34 mouse cellular contexts compared by ENCODE assay signal in genomic region chr3:89175544-89175943, GRCm38 (mm10). TPM values are rescaled to one million over a fixed set of nuclear protein-coding genes. Genes with fewer than 3 reads are reported as not detected.
"Had no signal": no experiment of that assay in that cellular context is flagged by ENCODE, and none has a peak within 500 bp of the region (broad histone marks: within the 10 kb centered on the region; RNA-seq: fewer than 3 reads in every experiment).

No protein-coding gene starts in this region.

- H3K27me3 ChIP-seq: limb, embryonic 12.5 days; limb, embryonic 13.5 days; limb, embryonic 15.5 days; liver, embryonic 12.5 days; liver, embryonic 13.5 days; liver, embryonic 15.5 days; lung, embryonic 15.5 days; megakaryocyte, embryonic 14.5 days; midbrain, embryonic 12.5 days; midbrain, embryonic 13.5 days; midbrain, embryonic 15.5 days; neural tube, embryonic 12.5 days had no signal

- H3K4me3 ChIP-seq: limb, embryonic 10.5 days; limb, embryonic 12.5 days; limb, embryonic 13.5 days; limb, embryonic 15.5 days; liver, embryonic 12.5 days; liver, embryonic 13.5 days; liver, embryonic 15.5 days; lung, embryonic 15.5 days; megakaryocyte, embryonic 14.5 days; midbrain, embryonic 12.5 days; midbrain, embryonic 13.5 days; midbrain, embryonic 15.5 days; myocyte; neural tube, embryonic 12.5 days had no signal

- H3K4me2 ChIP-seq: limb, embryonic 12.5 days; limb, embryonic 13.5 days; limb, embryonic 15.5 days; liver, embryonic 11.5 days; liver, embryonic 12.5 days; liver, embryonic 13.5 days; liver, embryonic 15.5 days; lung, embryonic 14.5 days; lung, embryonic 15.5 days; midbrain, embryonic 11.5 days; midbrain, embryonic 12.5 days; midbrain, embryonic 13.5 days; midbrain, embryonic 15.5 days; neural tube, embryonic 12.5 days had no signal

- ATAC-seq: liver, embryonic 12.5 days; liver, postnatal 0 days; lung, postnatal 0 days; midbrain, embryonic 13.5 days; midbrain, embryonic 15.5 days; midbrain, embryonic 16.5 days had no signal

- DNase-seq: left cerebral cortex, postnatal 4 days; liver; liver, embryonic 13.5 days; liver, postnatal 0 days; lung, adult 18-20 months; lung, adult 2 months; lung, embryonic 14.5 days; lung, postnatal 10 days; lung, postnatal 14 days; lung, postnatal 36 days; lung, postnatal 4 days; midbrain, embryonic 14.5 days had no signal

- H3K9ac ChIP-seq: limb, embryonic 12.5 days; limb, embryonic 13.5 days; limb, embryonic 15.5 days; liver, embryonic 14.5 days; liver, embryonic 15.5 days; liver, postnatal 0 days; lung, embryonic 14.5 days; lung, embryonic 15.5 days; midbrain, embryonic 12.5 days; midbrain, embryonic 13.5 days; midbrain, embryonic 15.5 days; neural tube, embryonic 12.5 days had no signal

- H3K9me3 ChIP-seq: limb, embryonic 10.5 days; limb, embryonic 12.5 days; limb, embryonic 13.5 days; limb, embryonic 15.5 days; liver, embryonic 12.5 days; liver, embryonic 13.5 days; liver, embryonic 15.5 days; lung, embryonic 15.5 days; megakaryocyte, embryonic 14.5 days; midbrain, embryonic 10.5 days; midbrain, embryonic 12.5 days; midbrain, embryonic 13.5 days; midbrain, embryonic 15.5 days; neural tube, embryonic 12.5 days had no signal

- H3K27ac ChIP-seq: limb, embryonic 10.5 days; limb, embryonic 13.5 days; limb, embryonic 15.5 days; liver, embryonic 14.5 days; macrophage; midbrain, embryonic 10.5 days; midbrain, embryonic 12.5 days; midbrain, embryonic 13.5 days; midbrain, embryonic 15.5 days; neural tube, embryonic 12.5 days had no signal

RNA-seq across cellular contexts. Expression of gene Hcn3, which starts 15.5 kb away (rescaled TPM):
- total RNA-seq: megakaryocyte, adult 5-6 weeks; monocyte, adult 5-6 weeks had no signal
